Mouse (Mus musculus) hindbrain, embryonic 14.5 days (tissue): ENCODE data around the gene Cdh13. TPM values are rescaled to one million over a fixed set of nuclear protein-coding genes. Genes with fewer than 3 reads are reported as not detected.

ENCODE experiments used
- ATAC-seq: fragments of 200-750 bp; cut with Nextera tagmentation; 2 replicates; pipeline ENCODE4 v1.8.0; 2017; ENCODE audit warnings: moderate number of reproducible peaks, mild to moderate bottlenecking, moderate TSS enrichment, moderate library complexity; ENCODE audit not compliant: low FRiP score
- DNase-seq: peaks from one replicate; pipeline ENCODE4 v3.0.0-alpha.2; 2015; ENCODE audit warnings: low spot score
- H3K27ac ChIP-seq: fragments of 300-500 bp; sonication (generic); 2 replicates; pipeline ENCODE4 v1.5.1; 2014; ENCODE audit warnings: mild to moderate bottlenecking, moderate library complexity
- H3K27me3 ChIP-seq: fragments of 300-500 bp; sonication (generic); 2 replicates; pipeline ENCODE4 v1.6.1; 2014; ENCODE audit warnings: mild to moderate bottlenecking, low read length, mixed read lengths; ENCODE audit not compliant: control insufficient read depth, insufficient read depth
- H3K36me3 ChIP-seq: fragments of 300-500 bp; sonication (generic); replicated peaks from 2 replicates; pipeline ENCODE4 v1.6.1; 2014; ENCODE audit not compliant: control insufficient read depth, insufficient read depth
- H3K4me1 ChIP-seq: fragments of 300-500 bp; sonication (generic); replicated peaks from 2 replicates; pipeline ENCODE4 v1.6.1; 2014; ENCODE audit warnings: antibody characterized with exemption, low read length, mixed read lengths; ENCODE audit not compliant: control insufficient read depth, insufficient read depth
- H3K4me2 ChIP-seq: fragments of 300-500 bp; sonication (generic); replicated peaks from 2 replicates; pipeline ENCODE4 v1.6.1; 2014; ENCODE audit warnings: mild to moderate bottlenecking, moderate library complexity
- H3K4me3 ChIP-seq: fragments of 300-500 bp; sonication (generic); replicated peaks from 2 replicates; pipeline ENCODE4 v1.5.1; 2014; ENCODE audit warnings: mild to moderate bottlenecking, low read length
- H3K9ac ChIP-seq: fragments of 300-500 bp; sonication (generic); 2 replicates; pipeline ENCODE4 v1.6.1; 2014
- H3K9me3 ChIP-seq: fragments of 300-500 bp; sonication (generic); 2 replicates; pipeline ENCODE4 v1.6.1; 2016; ENCODE audit warnings: low read length; ENCODE audit not compliant: control insufficient read depth
- WGBS: fragments of 180-500 bp; shearing (Covaris S2); extraction: QIAGEN DNeasy Blood & Tissue Kit; methylation state at CpG from one replicate; pipeline ENCODE4 v1.1.7; 2014; 5-methylcytosine and 5-hydroxymethylcytosine counted together
- polyA plus RNA-seq: library from polyadenylated mRNA; unstranded; fragments of >200 nt; fragmentation: Nextera tagmentation; extraction: Ambion mirVana; gene quantifications from 2 replicates; pipeline ENCODE4 v1.2.1, GENCODE M21; 2014

Cdh13 gene
- polyA plus RNA-seq, 1 experiment from 2014 or later = 134 TPM

- DNase-seq (no peak), ATAC-seq (no peak)
- Histone ChIP-seq H3K9ac (no peak overlapping the region), H3K36me3 (no peaks in the 10 kb centered on the region), H3K4me1 (peaks cover 6% of the 10 kb centered on the region; the same call in 1 of the 2 replicates), H3K4me2 (no peak overlapping the region), H3K27ac (no peak overlapping the region), H3K4me3 (no peak overlapping the region), H3K27me3 (no peaks in the 10 kb centered on the region), H3K9me3 (peaks cover 4% of the 10 kb centered on the region; the same call in 1 of the 2 replicates)
- 88% methylated on average over 4 of the region's 4 CpGs for WGBS
Measured at GRCm38 (mm10) chr8:118667736-118668135, 384.2 kb downstream of the Cdh13 start.

- Histone ChIP-seq H3K36me3 (no peaks in the 10 kb centered on the region), H3K4me1 (no peaks in the 10 kb centered on the region), H3K27ac (no peak overlapping the region), H3K4me2 (no peak overlapping the region), H3K4me3 (no peak overlapping the region), H3K9me3 (no peaks in the 10 kb centered on the region), H3K9ac (no peak overlapping the region), H3K27me3 (no peaks in the 10 kb centered on the region)
- no peak for DNase-seq
- WGBS = 90% methylated on average over 6 of the region's 6 CpGs
- no peak for ATAC-seq
Measured at GRCm38 (mm10) chr8:118676233-118676632, 392.7 kb downstream of the Cdh13 start.

- 77% methylated on average over 9 of the region's 9 CpGs for WGBS
- no peak overlapping the region for H3K4me2 ChIP-seq
- H3K9me3 ChIP-seq = no peaks in the 10 kb centered on the region
- H3K9ac ChIP-seq = no peak overlapping the region
- no peaks in the 10 kb centered on the region for H3K4me1 ChIP-seq
- no peaks in the 10 kb centered on the region for H3K36me3 ChIP-seq
- H3K27ac ChIP-seq = no peak overlapping the region
- ATAC-seq (no peak), DNase-seq (no peak)
- H3K4me3 ChIP-seq = no peak overlapping the region
- no peaks in the 10 kb centered on the region for H3K27me3 ChIP-seq
Measured at GRCm38 (mm10) chr8:118679347-118679746, 395.8 kb downstream of the Cdh13 start.

GRCm38 (mm10) chr8:118683386-118683785 lies 399.9 kb downstream of the Cdh13 start:
- Histone ChIP-seq H3K4me3 (no peak overlapping the region), H3K9me3 (no peaks in the 10 kb centered on the region), H3K4me1 (no peaks in the 10 kb centered on the region), H3K36me3 (no peaks in the 10 kb centered on the region), H3K27ac (no peak overlapping the region), H3K4me2 (no peak overlapping the region), H3K9ac (no peak overlapping the region), H3K27me3 (no peaks in the 10 kb centered on the region)
- 57% methylated on average over 3 of the region's 3 CpGs for WGBS
- no peak for DNase-seq
- ATAC-seq = no peak

GRCm38 (mm10) chr8:118685863-118686262 lies 402.3 kb downstream of the Cdh13 start:
- Histone ChIP-seq H3K9ac (no peak overlapping the region), H3K4me2 (no peak overlapping the region), H3K4me1 (no peaks in the 10 kb centered on the region), H3K27ac (no peak overlapping the region), H3K36me3 (no peaks in the 10 kb centered on the region), H3K4me3 (no peak overlapping the region), H3K9me3 (no peaks in the 10 kb centered on the region), H3K27me3 (no peaks in the 10 kb centered on the region)
- DNase-seq (no peak), ATAC-seq (no peak)
- 91% methylated on average over 1 of the region's 1 CpGs for WGBS

- Histone ChIP-seq H3K4me1 (no peaks in the 10 kb centered on the region), H3K4me2 (no peak overlapping the region), H3K9ac (no peak overlapping the region), H3K27me3 (no peaks in the 10 kb centered on the region), H3K27ac (no peak overlapping the region), H3K9me3 (no peaks in the 10 kb centered on the region), H3K4me3 (no peak overlapping the region), H3K36me3 (no peaks in the 10 kb centered on the region)
- ATAC-seq (no peak), DNase-seq (no peak)
- WGBS = 69% methylated on average over 1 of the region's 1 CpGs
Measured at GRCm38 (mm10) chr8:118689849-118690248, 406.3 kb downstream of the Cdh13 start.

- Histone ChIP-seq H3K27ac (no peak overlapping the region), H3K4me3 (no peak overlapping the region), H3K4me1 (no peaks in the 10 kb centered on the region), H3K4me2 (no peak overlapping the region), H3K9me3 (peaks cover 5% of the 10 kb centered on the region; the same call in 1 of the 2 replicates), H3K9ac (no peak overlapping the region), H3K36me3 (no peaks in the 10 kb centered on the region), H3K27me3 (no peaks in the 10 kb centered on the region)
- DNase-seq (no peak), ATAC-seq (no peak)
- WGBS = 89% methylated on average over 22 of the region's 22 CpGs
Measured at GRCm38 (mm10) chr8:118701312-118701880, 417.9 kb downstream of the Cdh13 start.

- Histone ChIP-seq H3K4me1 (no peaks in the 10 kb centered on the region), H3K9me3 (peaks cover 11% of the 10 kb centered on the region; the same call in 1 of the 2 replicates), H3K4me2 (no peak overlapping the region), H3K36me3 (no peaks in the 10 kb centered on the region), H3K4me3 (no peak overlapping the region), H3K27me3 (no peaks in the 10 kb centered on the region), H3K27ac (no peak overlapping the region), H3K9ac (no peak overlapping the region)
- 81% methylated on average over 3 of the region's 3 CpGs for WGBS
- DNase-seq (no peak), ATAC-seq (no peak)
Measured at GRCm38 (mm10) chr8:118709366-118709765, 425.8 kb downstream of the Cdh13 start.

GRCm38 (mm10) chr8:118711631-118712030 lies 428.1 kb downstream of the Cdh13 start:
- H3K9me3 ChIP-seq = peaks cover 11% of the 10 kb centered on the region; the same call in 1 of the 2 replicates
- H3K9ac ChIP-seq = no peak overlapping the region
- H3K4me1 ChIP-seq = no peaks in the 10 kb centered on the region
- H3K36me3 ChIP-seq = no peaks in the 10 kb centered on the region
- no peak overlapping the region for H3K4me2 ChIP-seq
- DNase-seq (no peak), ATAC-seq (no peak)
- no peak overlapping the region for H3K4me3 ChIP-seq
- H3K27me3 ChIP-seq = no peaks in the 10 kb centered on the region
- WGBS = 94% methylated on average over 3 of the region's 3 CpGs
- no peak overlapping the region for H3K27ac ChIP-seq

- no peak overlapping the region for H3K27ac ChIP-seq
- no peaks in the 10 kb centered on the region for H3K27me3 ChIP-seq
- peaks cover 11% of the 10 kb centered on the region; the same call in 1 of the 2 replicates for H3K9me3 ChIP-seq
- no peak overlapping the region for H3K9ac ChIP-seq
- H3K4me3 ChIP-seq = no peak overlapping the region
- DNase-seq = no peak
- no peak overlapping the region for H3K4me2 ChIP-seq
- ATAC-seq = no peak
- no peaks in the 10 kb centered on the region for H3K4me1 ChIP-seq
- 82% methylated on average over 11 of the region's 11 CpGs for WGBS
- H3K36me3 ChIP-seq = no peaks in the 10 kb centered on the region
Measured at GRCm38 (mm10) chr8:118713111-118713510, 429.6 kb downstream of the Cdh13 start.
